Mouse (Mus musculus) urinary bladder, postnatal 14 days (tissue): ENCODE results near the gene E330009J07Rik.

Experiments
- DNase-seq: peaks from one replicate; pipeline ENCODE4 v3.0.0; 2021; ENCODE audit warnings: low spot score

E330009J07Rik gene

DNA sequence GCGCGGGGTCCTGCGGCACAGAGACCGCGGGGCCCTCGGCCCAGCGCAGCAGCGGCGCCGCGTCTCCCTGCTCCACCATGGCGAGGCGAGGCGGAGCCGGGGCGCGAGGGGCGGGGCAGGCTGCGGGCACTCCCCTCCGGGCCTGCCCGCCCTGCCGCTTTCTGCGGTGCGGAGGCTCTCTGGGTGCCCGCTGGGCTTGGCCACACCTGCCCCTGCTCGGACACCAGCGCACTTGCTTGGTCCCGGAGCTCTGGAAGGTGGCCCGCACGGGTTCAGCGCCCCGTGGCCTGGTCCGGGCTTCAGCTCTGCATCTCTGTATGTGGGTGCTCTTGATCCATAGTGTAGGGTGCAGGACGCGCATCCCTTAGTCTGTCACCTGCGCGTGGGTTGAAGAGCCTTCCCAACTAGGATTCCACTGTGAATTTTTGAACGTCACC, at the start of gene E330009J07Rik:
E330009J07Rik (minus strand) TSS at position 89 of the 437 bp plus-strand sequence.
- DNase-seq = peak; percentile 81

DNA sequence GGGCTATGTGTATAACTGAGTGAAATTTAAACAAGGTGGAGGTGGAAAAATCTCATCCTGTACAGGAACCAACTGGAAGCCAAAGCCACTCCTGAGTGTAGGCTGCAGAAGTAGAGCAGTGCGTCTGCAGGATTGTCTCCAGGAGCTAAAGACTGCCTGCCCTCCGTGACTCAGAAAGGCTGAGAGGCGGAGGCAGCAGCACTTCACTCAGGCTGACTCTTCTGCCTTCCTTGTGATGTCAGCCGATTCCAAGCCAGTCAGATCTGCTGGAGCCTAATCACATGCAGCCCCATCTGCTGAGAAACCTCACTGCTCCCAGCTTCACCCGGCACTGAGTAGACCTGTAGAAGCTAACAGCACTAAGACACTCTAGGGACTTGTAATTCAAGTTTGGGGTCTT, 46.4 kb upstream of the E330009J07Rik start:
- no peak for DNase-seq

DNA sequence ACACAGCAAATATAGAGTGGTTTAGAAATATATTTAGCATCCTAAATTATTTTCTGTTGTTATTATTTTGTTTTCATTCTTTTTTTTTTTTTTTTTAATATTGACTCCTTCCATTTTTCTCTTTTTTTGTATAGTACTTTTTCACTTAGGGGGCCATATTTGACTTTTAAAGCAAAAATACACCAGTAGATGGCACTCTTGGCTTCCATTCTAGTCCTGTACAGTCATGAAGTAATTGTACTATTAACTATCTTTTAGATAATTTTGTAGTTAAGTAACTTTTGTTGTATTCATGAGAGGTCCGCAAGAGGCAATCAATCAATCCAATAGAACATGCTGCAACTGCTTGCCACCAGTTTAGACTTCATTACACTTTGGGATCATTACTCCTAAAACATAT, 43.8 kb upstream of the E330009J07Rik start:
- no peak for DNase-seq

DNA sequence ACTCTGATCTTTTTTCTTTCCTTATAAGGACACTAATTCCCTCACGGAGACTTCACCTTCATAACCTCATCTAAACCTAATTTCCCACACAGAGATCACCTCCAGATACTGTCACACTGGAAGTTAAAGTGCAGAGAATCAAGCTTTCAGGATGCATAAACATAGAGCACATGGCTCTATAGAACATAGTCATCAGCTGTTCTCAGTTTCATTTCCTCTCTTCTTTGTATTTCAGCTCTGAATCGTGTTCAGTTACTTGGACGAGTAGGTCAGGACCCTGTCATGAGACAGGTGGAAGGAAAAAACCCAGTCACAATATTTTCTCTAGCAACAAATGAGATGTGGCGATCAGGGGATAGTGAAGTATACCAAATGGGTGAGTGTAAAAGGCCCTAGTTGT, 40.2 kb upstream of the E330009J07Rik start:
- no peak for DNase-seq

DNA sequence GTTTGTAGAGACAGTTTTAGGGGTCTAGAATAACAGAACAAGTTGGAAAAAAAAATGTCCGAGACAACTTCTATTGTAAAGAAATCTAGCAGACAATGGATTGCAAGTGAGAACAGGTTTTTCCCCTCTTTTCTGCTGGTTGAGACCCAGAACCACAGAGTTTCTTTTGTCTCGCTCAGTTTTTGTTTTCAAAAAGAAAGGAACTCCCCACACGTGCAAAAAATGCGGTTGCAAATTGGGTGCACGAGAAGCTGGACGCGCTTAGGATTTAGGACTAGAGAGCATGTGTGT, 35.7 kb upstream of the E330009J07Rik start:
- DNase-seq = no peak

DNA sequence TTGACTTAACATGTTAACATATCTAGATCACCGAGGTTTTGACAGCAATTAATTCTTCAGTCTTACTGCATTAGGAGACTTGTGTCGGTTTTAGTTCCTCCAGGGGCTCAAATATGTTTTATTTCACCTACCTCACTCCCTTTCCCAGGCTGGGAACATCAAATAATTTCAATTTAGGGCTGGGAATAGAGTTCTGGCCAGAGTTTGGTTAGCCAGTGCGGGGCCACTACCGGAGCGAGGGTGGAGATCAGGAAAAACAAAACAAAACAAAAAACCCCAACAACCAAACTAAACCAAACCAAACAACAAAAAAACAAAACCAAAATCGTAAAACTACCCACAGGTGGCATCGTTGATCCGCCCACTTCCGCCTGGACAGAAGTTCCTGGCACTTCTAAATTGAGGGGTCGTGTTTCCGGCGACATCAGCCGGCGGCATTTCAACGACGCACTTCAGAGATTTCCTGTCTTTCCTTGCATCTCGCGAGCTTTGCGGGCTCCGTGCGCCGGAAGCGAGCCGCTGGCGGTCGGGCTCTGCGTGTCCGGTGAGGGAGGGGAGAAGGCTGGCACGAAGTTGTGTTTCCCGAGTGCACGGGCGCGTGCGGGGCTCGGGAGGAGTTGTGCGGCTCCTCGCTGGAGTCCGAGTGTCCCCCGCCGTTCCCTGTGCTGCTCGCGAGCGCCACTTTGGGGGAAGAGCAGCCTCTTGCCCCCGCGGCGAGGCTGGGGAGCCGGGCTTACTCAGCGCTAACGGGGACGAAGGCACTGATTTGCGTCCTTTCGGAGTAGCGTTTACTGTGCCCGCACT, 35.2 kb upstream of the E330009J07Rik start, which contains the start of gene Ssbp1:
Ssbp1 (plus strand) TSS at position 437 of the 804 bp plus-strand sequence.
- peak; percentile 92 for DNase-seq

DNA sequence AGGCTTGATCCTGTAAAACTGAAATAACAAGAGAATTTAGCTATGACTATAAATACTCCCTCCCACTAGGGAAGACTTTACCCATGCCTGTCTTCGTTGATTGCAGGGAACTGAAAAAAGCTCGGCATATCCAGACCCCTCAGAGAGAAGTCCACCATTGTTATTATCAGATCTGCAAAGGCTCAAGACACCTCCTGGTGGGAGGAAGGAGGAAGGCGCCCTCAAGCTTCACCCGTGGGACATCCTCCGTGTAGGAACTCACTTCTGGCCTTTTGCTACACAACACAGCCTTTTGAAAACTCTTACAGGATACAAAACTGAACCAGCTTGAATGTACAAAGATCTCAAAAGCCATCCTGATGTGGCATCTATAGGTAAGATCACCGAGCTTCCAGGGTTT, 29.8 kb upstream of the E330009J07Rik start:
- no peak for DNase-seq

DNA sequence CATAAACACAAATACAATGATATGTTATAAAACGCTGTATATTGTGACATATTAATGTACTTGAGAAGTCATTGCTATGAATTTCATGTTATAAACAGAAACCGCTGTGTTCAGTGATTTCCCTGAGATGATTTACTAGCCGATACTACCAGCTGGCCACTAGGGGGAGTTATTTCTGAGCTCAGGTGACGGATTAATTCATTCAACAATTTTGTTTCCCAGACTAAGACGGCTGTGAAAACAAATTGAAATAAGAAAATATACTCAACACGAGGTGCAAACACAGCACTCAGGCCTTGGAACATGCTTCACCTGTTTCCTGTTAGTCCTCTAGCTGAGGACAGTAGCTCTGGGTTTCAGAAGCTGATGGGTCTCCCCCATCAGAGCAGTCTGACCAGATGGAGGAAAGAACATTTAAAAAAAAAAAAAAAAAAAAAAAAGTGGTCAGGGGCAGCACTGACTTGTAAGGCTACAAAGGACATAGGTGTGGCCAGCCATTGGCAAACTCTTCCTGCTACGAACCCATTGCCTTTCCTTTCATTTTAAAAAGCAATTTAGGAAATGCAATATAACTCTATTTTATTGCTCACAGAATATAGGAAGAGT, 18.6 kb upstream of the E330009J07Rik start:
- DNase-seq = no peak

DNA sequence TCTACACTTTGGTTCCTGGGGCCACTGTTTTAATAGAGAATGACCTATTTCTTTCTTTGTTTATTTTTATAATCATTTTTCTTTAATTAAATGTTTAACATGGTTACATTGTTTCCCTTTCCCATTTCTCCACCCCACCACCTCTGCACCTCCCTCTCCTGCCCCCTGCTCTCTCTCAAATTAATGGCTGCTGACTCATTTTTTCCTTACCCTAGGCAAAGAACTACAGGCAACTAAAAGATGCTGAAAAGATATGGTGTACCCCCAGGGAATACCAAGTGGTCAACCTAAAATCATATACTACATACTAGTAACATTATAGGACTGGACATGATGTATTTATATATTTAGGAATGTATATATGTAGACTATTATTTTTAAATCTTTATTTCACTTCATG, 12.7 kb upstream of the E330009J07Rik start:
- no peak for DNase-seq

DNA sequence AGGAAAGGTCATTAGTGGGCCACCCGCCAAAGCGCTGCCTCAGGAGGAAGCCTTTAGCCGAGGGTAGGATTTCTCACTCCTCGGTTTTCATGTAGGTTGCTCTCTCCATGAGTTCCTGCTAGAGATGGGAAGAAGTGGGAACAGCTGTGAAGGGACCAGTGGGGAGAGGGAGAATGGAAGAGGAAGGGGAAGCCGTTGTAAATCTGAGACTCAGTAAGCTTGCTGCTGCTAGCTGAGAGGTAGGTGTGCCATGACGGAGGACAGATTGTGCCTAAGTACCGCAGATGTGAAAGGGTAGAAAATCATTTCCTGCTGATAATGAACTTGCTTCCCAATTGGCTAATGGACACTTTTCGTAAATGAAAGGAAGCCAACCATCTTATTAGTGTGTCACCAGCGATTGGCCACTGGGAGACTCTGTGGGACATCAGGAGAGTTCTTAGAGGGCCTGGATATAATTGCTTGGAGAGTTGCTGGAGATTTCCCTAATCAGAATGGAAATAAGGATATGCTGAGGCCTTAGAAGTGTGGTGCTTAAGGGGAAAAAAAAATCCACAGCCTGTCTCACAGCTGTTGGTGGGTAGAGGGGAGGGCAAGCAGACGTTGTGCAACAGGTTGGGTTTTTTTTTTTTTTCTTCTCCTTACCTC, 7.5 kb upstream of the E330009J07Rik start:
- DNase-seq = no peak

DNA sequence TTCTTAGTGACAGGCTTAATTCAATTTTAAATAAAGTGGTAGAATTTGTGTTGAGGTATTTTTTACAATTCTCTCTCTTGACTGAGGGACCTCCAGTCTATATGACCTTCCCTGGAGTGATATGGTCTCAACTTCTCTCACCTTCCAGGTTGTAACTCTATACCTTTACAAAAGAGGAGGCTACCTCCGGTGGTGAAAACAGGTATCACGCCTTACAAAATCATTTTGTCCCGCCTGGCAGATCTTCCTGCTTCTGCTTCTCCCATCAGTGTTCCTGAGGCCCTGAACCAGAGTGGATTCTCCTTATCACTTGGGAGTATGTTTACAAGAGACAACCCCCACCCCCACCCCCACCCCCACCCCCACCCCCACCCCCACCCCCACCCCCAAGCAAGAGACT, 5.8 kb upstream of the E330009J07Rik start:
- DNase-seq = no peak

DNA sequence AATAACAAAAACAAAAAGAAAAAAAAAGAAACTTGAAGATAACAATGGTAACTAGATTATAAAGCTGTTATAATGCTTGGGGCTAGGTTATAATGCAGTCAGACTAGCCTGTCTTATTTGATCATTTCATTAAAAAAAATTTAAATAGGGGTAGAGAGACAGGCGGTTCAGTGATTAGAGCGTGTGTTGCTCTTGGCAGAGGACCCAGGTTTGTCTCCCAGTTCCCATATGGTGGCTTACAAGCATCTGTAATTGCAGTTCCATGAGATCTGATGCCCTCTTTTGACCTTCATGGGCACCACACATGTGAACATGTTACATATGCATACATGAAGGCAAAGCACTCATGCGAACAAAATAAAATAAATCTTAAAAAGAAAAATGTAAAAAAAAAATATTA, 5.3 kb upstream of the E330009J07Rik start:
- no peak for DNase-seq

DNA sequence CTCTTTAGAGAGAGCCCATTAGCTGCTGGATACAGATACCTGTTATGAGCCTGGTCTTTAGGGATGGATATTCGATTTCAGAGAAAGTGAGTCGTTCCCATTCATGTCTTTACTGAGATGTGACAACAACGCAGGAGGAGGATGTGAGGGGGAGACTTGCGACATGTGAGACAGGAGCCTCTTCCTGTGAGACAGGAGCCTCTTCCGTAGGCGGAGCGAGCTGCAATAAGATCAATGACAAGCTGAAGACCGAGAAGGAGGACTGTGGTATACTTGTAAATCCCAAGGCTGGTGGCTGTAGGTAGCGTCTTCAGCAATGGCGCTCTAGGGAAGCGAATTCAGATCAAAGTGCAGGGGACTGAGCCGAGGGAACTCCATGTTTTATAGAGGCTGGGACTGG, 3.8 kb upstream of the E330009J07Rik start:
- no peak for DNase-seq

DNA sequence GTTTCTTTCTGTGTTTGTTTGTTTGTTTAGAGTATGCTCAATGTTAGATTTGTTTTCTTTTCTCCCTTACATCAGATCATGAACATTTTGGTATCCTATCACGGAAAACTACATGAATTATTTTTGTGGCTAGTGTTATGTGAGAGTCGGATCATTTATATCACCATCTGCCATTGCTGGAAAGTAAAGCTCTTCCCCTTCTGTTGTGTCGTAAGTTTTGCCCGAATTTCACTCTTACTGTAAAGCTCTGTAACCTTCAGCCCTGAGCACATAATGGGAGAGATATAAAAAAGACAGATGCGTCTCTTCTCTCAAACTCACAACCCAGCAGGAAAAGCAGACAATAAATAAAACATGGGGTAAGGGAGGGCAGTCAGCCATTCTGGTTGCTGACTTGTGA, 3.0 kb upstream of the E330009J07Rik start, which contains the start of gene Wee2:
Wee2 (plus strand) TSS at position 153 of the 400 bp plus-strand sequence.
- DNase-seq = no peak

DNA sequence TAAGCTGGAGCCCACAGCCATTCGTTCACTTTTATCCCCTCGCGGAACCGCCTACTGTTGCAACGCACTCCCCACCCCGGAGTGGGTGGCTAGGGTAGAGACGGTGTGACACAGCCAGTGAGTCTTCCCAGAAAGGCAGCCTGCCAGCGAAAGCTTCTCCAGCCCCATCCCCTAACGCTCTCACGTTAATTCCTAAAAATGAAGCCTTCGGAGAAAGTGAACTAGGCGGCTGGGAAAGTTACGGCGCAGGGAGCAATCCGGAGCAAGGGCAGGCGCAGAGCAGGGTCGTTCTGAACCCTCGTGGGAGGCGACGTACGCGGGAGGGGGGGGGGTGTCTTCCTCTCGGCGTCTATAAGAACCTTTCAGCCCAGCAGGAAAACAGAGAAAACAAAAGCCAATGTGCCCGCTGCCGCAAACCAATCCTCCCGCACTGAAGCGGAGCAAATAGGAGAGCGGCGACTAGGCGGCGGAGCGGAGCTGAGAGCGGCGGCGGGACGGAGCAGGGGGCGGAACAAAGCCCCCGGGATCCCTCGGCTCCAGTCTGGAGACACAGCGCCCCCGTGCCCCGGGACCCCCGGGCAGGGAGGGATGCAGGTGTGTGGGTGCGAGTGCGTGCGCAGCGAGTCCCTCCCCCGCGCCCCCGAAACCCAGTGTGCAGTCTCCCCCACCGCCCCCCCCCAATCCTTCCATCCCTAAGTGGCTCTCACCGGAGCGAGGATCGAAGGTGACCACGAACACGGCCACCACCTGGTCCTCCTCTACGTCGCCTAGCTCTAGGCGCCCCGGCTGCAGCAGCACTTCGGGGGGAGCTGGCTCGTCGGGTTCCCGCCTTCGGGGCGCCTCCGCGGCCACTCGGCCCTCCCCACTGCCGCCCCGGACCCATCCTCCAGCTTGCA, 536 bp downstream of the E330009J07Rik start:
- DNase-seq = peak; percentile 45

DNA sequence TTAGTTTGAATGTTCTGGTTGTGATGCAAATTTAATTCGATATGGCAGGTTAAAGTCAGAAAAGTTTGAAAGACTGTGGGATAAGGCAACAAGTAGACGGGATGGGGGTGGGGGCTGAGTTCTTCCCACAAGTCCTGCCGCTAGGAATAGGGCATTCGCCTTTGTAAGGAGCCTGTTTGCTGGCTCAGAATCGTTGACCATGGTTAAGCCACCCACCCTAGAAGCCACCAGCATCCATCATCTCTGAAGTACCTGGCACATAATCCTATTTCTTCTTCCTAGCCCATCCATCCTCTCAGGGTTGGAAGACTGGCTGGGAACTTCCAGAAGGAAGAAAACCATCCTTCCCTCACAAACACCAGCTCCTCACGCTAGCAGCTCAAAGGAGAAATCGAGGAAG, 1.2 kb downstream of the E330009J07Rik start:
- no peak for DNase-seq

DNA sequence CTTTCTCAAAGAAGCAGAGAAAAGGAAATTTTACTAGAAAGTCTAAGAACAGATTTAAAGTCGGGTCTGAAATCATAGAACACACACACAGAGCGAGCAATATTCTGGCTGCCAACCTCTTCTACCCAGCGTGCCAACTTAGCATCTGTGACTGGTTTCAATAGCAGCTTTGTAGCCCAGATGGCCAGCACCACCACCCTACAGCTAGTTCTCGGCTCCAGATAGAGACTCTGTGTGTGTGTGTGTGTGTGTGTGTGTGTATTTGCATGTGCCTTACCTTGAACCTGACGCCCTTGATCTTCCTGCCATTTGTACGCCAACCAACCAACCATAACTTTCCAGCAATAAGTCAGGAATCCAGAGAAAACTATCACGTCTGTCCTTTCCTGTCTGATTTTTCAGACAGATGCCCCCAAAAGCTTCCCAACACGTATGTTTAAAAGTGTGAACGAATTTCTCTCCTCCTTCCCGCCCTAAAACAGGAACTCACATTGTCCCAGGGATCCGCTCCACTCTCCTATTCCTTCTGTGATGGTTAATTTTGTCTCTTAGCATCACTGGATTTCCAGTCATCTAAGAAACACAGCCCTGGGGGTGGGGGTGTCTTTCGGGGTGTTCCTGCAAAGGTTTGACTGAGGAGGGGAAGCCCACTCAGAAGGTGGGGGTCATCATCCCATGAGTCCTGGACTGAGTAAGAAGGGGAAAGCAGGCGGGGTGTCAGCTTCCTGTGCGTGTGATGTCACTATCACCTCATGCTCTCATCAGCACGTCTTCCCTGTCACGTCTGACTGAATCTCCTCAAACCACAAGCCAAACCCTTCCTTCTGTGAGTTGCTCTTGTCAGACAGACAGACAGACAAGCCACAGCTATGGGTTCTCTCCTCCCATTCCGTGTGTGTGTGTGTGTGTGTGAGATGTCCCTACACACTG, 3.3 kb downstream of the E330009J07Rik start:
- DNase-seq = no peak

DNA sequence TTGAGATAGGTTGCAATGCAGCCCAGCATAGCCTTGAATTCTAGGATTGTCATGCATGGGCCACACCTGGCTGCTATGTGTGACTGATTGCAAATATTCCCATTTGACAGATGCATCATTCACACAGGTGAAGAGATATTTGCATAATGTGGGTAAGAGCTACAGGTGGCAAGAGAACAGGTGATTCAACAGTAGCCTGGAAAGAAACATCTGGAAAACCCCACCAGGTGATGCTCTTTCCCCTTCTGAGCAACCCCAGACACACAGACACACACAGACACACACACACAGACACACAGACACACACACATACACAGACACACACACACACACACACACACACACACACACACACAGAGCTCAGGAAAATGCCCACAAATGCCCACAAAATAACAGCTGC, 4.1 kb downstream of the E330009J07Rik start:
- no peak for DNase-seq

DNA sequence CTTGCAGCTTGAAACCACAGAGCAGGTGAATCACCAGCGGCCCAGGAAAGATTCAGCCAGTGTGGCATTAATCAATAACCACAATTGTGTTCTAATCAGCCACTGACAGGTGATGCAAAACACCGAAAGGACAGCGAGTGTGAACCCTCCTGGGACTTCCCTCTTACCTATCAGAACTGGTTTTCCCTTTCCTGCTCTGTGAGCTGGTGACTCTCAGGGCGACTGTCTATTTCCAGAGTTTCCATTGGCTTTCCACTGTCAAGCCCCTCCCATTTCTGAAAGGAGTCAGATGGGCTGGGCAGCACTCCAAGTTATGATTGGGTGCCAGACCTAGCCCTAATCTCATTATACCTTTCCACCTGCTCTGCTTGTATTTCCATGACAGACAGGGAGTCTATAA, 4.6 kb downstream of the E330009J07Rik start:
- DNase-seq = peak; percentile 17

DNA sequence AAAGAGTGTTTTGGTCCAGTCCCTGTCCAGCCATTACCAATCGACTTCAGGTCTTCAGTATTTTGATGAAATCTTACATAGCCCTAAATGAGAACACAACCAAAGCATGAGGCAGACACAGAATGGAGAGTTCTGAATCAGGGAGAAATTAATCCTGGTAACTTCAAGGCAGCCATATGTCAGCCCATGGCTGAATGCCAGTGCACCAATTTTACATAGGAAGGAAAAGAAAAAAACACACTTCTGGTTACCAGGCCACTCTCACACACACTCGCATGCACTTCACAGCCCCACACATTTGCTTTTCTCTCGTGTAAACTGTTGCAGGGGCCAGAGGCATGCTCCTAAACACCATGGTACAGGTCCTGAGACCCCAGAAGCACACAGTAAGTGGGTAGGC, 5.1 kb downstream of the E330009J07Rik start:
- DNase-seq = no peak

DNA sequence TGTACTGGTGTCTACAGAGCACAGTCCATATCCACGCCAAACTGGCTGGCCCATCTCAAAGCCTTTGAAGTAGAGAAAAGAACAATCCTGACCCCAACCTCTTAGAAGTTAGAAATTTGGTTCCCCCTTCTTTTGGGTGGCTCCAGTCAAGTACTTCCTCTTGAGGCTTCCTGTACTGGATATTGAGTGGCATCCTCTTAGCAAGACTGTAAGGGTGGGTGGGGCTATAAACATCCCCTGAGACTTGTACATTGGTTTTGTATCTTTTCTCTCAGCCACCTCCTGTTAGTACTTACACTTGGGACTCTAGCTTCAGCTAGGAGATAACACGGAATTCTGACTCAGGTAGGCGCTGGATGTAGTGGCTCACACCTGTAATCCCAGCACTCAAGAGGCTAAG, 5.7 kb downstream of the E330009J07Rik start:
- DNase-seq = no peak
